ENCODE assay signal across 16 mouse cellular contexts in genomic region chr7:65639821-65640382, GRCm38 (mm10). TPM values are rescaled to one million over a fixed set of nuclear protein-coding genes. Genes with fewer than 3 reads are reported as not detected.
DNase-seq lines count a peak whose midpoint lies in the region; ATAC-seq and TF ChIP-seq lines count a peak whose summit lies in the region.
"Had no signal": no experiment of that assay in that cellular context is flagged by ENCODE, and none has a peak within 500 bp of the region (broad histone marks: within the 10 kb centered on the region; RNA-seq: fewer than 3 reads in every experiment).

No protein-coding gene starts in this region.

- H3K4me1 ChIP-seq in liver, embryonic 15.5 days (replicated peaks): peaks cover 54% of the 10 kb centered on the region

- DNase-seq in layer of hippocampus, adult 2 months (ENCODE audit: low spot score in 2 of 2): peak in 1 of 2 experiments; percentile 23
- DNase-seq in layer of hippocampus, adult 9-10 months (ENCODE audit: low spot score): no peak
- peak; percentile 99 for DNase-seq in MEL-GATA-1-ER (ENCODE audit: extremely low read depth, low read depth)
- peak; percentile 81 for DNase-seq in c-Kit-positive CD71-positive TER-119-negative erythroid progenitor cells, embryonic 14.5 days (ENCODE audit: low read depth)
- DNase-seq in kidney, postnatal 36 days: no peak
- no peak for DNase-seq in gastrocnemius, adult 18-20 months (ENCODE audit: low spot score)
- DNase-seq: cerebellum, adult 11-12 months; gastrocnemius, postnatal 14 days had no signal

- H3K27me3 ChIP-seq in liver, embryonic 15.5 days: 0 out of 2 replicates have a peak, but pooled peaks cover 6% of the 10 kb centered on the region
- H3K27me3 ChIP-seq: heart, embryonic 15.5 days; neural tube, embryonic 15.5 days had no signal

- H3K27ac ChIP-seq in layer of hippocampus, adult 2 months: peak overlapping the region; percentile 57; the same call in 1 of the 2 replicates
- peak overlapping the region; percentile 93 for H3K27ac ChIP-seq in liver, embryonic 15.5 days (replicated peaks)
- H3K27ac ChIP-seq: forebrain, embryonic 12.5 days; heart, embryonic 15.5 days; kidney, embryonic 15.5 days; limb, embryonic 13.5 days; neural tube, embryonic 15.5 days had no signal

- peak overlapping the region; percentile 57 for H3K4me2 ChIP-seq in liver, embryonic 15.5 days
- H3K4me2 ChIP-seq: forebrain, embryonic 12.5 days; heart, embryonic 15.5 days; kidney, embryonic 15.5 days; limb, embryonic 13.5 days; neural tube, embryonic 15.5 days had no signal

- no peak for TF ChIP-seq CTCF in layer of hippocampus, adult 2 months (conservative IDR thresholded peaks at IDR 0.05)

- no peak overlapping the region for H3K9ac ChIP-seq in liver, embryonic 15.5 days
- H3K9ac ChIP-seq: forebrain, embryonic 12.5 days; heart, embryonic 15.5 days; kidney, embryonic 15.5 days; limb, embryonic 13.5 days; neural tube, embryonic 15.5 days had no signal

- H3K4me3 ChIP-seq in layer of hippocampus, adult 2 months: no peak overlapping the region
- H3K4me3 ChIP-seq in liver, embryonic 15.5 days (replicated peaks): no peak overlapping the region
- H3K4me3 ChIP-seq: forebrain, embryonic 12.5 days; heart, embryonic 15.5 days; kidney, embryonic 15.5 days; limb, embryonic 13.5 days; neural tube, embryonic 15.5 days had no signal

- H3K9me3 ChIP-seq in liver, embryonic 15.5 days (replicated peaks): no peaks in the 10 kb centered on the region
- H3K9me3 ChIP-seq: forebrain, embryonic 12.5 days; heart, embryonic 15.5 days; kidney, embryonic 15.5 days; limb, embryonic 13.5 days; neural tube, embryonic 15.5 days had no signal

- peak; percentile 40 for ATAC-seq in liver, embryonic 15.5 days (ENCODE audit: insufficient read depth)
- ATAC-seq: CD4-positive, CD25-positive, alpha-beta regulatory T cell, adult 4 months; Patski had no signal

- 14% methylated on average over 6 of the region's 6 CpGs for WGBS in liver, embryonic 15.5 days (ENCODE audit: insufficient replicate concordance)

- no peaks in the 10 kb centered on the region for H3K36me3 ChIP-seq in liver, embryonic 15.5 days (replicated peaks)
- H3K36me3 ChIP-seq: forebrain, embryonic 12.5 days; heart, embryonic 15.5 days; kidney, embryonic 15.5 days; limb, embryonic 13.5 days; neural tube, embryonic 15.5 days had no signal

RNA-seq across cellular contexts. Expression of gene Tarsl2, which starts 4.8 kb away (rescaled TPM):
- total RNA-seq in layer of hippocampus, adult 2 months (2021): 10 to 100 TPM; 31.3 to 35.3 TPM
- 14.6 and 14.7 TPM in 2 replicates for polyA plus RNA-seq in liver, embryonic 15.5 days (2015; fragmentation: Nextera tagmentation; extraction: Ambion mirVana)
- 10 to 100 TPM; 60.7 to 62.2 TPM for total RNA-seq in gastrocnemius, adult 18-20 months (2021)

RNA-seq across cellular contexts. Expression of gene Tm2d3, which starts 51.1 kb away (rescaled TPM):
- 10 to 100 TPM; 41.3 to 48.2 TPM for total RNA-seq in layer of hippocampus, adult 2 months (2021)
- polyA plus RNA-seq in liver, embryonic 15.5 days (2015; fragmentation: Nextera tagmentation; extraction: Ambion mirVana): 28.9 and 30.8 TPM in 2 replicates
- 10 to 100 TPM in 1 of 2 experiments, 1 to 10 TPM in 1; 9.7 to 13.5 TPM for total RNA-seq in gastrocnemius, adult 18-20 months (2021)

Comparison
In these comparisons a context has a peak if more than half of its experiments do, and no peak if none do; other contexts are left out.
1. DNase-seq: peak in MEL-GATA-1-ER (single experiment) and c-Kit-positive CD71-positive TER-119-negative erythroid progenitor cells, embryonic 14.5 days (single experiment); none in layer of hippocampus, adult 9-10 months (single experiment), kidney, postnatal 36 days (0 of 2) and gastrocnemius, adult 18-20 months (single experiment).